Mouse (Mus musculus) heart, postnatal 14 days (tissue): Measurements from ENCODE around the gene Gba2. TPM values are rescaled to one million over a fixed set of nuclear protein-coding genes. Genes with fewer than 3 reads are reported as not detected.
"Not testable (repeated sequence)": the region's sequence is repeated elsewhere in the genome, so short reads cannot be mapped to it uniquely, and the experiment has no call there.

Source experiments
- DNase-seq, 2 experiments: peaks; one replicate each; pipeline ENCODE4 v3.0.0; 2021 to 2022
- intact Hi-C: fragments of 180-260 bp; cut with DNase I; formaldehyde crosslinking; loops from one replicate; pipeline ENCODE4 v1.15.1; 2025
- total RNA-seq, 2 experiments: library from RNA; stranded (reverse); gene quantifications; 2 replicates each; pipeline ENCODE4 v1.2.3; 2021

The Gba2 gene
- total RNA-seq, 2 experiments from 2014 or later = 14.3 to 14.6 TPM

GRCm38 (mm10) chr4:43559519-43560242, 19.0 kb downstream of the Gba2 start:
- no peak for DNase-seq
- intact Hi-C loops = loop anchor here (5.0 kb wide), 1 partner anchor 37 kb away; the partner anchor contains the start of gene Tpm2

GRCm38 (mm10) chr4:43558631-43559356, 19.9 kb downstream of the Gba2 start:
- DNase-seq = peak; percentile 65 to 80
- intact Hi-C loops = loop anchor here (5.0 kb wide), 1 partner anchor 36 kb away; the partner anchor contains the start of gene Tpm2

- intact Hi-C loops = loop anchor here (5.0 kb wide), 1 partner anchor 36 kb away; the partner anchor contains the start of gene Tpm2
- no peak for DNase-seq
Measured at GRCm38 (mm10) chr4:43558028-43558630, 20.5 kb downstream of the Gba2 start.

DNA sequence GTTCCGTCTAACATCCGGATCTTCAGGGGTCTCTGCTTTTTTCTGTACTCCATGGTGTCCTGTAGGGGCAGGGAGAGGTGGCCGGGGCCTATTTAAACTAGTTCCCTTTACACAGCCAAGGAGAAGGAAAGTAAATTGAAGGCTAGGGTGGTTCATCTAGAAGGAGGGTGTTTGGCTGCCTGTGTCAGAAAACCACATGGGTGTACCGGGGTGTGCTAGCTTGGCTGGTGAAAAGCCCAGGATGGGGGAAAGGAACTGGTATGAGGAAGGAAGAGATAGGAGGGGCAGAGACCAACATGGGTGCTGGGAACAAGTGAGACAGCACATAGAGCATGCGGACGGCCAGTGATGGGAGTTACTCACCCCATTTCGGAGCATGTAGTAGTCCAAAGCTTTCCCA, 22.7 kb downstream of the Gba2 start:
- intact Hi-C loops = loop anchor here (5.0 kb wide), 1 partner anchor 34 kb away; the partner anchor contains the start of gene Tpm2
- DNase-seq = no peak

GRCm38 (mm10) chr4:43553891-43554290, 24.8 kb downstream of the Gba2 start:
- intact Hi-C loops = loop anchor here (2.0 kb wide), 1 partner anchor 19 kb away; no protein-coding TSS in a partner anchor
- no peak for DNase-seq

DNA sequence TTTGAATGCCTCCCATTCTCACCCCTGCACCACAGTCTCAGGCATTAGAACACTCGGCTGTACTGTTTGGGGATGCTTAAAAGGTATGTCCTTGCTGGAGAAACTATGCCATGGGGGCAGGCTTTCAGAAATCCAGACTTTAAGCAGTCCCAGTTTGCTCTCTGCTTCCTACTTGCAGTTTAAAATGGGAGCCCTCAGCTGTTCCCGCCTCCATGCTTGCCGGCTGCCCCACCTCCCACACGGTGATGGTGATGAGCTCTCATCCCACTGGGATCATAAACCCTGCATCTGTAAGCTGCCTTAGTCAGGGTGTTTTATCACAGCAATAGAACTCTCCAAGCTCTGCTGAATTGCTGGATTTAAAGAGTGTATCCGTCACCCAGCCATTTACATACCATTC, 26.2 kb downstream of the Gba2 start:
- DNase-seq = no peak
- intact Hi-C loops = loop anchor here (2.0 kb wide), 1 partner anchor 18 kb away; no protein-coding TSS in a partner anchor

DNA sequence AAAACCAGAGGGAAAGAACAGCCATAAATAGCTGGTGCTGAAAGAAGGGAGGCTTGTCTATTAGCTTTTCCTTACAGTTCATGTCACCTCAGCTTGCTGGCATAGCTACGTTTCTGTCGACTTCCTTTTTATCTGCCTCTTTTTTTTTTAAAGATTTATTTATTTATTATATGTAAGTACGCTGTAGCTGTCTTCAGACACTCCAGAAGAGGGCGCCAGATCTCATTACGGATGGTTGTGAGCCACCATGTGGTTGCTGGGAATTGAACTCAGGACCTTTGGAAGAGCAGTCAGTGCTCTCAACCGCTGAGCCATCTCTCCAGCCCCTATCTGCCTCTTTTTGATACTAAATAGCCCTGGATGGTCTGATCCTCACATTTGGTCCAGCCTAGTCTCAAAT, 26.8 kb downstream of the Gba2 start:
- intact Hi-C loops = loop anchor here (2.0 kb wide), 1 partner anchor 17 kb away; no protein-coding TSS in a partner anchor
- not testable (repeated sequence) for DNase-seq

DNA sequence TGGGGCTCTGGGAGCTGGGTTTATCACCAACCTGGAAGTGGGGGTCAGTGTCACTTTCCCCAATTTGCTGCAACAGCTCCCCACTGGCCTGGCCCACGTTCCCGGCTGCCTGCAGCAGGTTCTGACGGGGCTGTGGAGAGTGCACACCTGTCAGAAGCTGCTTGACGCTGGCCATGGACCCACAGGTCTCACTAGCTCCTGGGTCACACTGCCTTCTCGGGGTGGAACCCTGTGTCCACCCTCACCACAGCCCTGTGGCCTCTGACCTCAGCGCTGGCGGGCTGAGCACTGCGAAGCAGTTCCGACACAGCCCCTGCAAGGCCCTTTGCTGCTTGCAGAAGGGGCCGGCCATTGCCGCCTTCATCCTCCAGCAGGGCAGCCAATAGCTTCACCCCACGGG, 29.6 kb downstream of the Gba2 start:
- intact Hi-C loops = no loop called here
- DNase-seq = no peak

DNA sequence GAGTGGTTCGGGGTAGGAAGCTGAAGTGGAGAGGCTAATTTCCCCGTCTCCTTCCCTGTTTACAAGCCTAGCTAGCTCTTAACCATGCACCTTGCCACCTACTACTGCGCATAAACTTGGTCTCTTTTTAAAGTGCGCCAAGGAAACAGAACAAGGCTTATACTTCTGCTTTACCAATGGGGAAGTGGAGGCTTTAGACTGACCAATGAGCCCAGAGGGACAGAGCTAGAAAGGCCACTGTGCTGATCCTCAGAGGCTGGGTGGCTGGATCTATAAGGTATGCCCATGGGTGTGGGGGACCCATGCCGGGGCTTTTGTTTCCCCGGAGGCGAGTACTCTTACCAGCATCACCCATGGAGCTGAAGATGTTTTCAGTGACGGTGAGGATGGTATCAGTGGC, 31.5 kb downstream of the Gba2 start:
- intact Hi-C loops = no loop called here
- no peak for DNase-seq

DNA sequence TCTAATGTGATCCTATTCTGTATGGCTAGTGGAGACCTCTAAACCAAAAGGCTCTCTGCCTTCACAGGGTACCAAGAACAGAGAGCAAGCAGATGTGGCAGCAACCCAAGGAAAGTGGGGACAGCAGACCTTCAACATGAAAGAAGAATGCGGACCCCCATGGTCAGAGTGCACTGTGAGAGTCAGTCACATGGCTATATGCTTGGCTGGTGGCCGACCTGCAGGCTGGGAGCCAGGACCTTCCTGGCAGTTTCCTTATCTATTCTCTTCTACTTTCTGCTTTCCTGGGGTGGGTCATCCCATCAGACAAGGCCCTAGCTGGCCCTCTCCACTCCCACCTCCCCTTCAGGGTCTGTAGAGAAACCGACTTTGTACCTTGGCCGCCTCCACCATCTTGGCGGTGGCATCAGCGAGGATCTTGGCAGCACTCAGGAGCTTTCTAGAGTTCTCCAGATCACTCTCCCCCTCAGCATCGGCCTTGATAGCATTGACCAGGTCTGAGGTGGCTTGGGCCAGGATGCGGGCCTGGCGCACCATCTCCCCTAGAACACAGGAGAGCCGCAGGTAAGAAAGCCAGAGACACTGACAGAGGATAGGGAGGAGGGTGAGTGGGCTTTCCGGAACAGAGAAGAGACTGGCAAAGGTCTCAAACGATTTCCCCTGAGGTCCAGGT, 32.2 kb downstream of the Gba2 start:
- no peak for DNase-seq
- intact Hi-C loops = no loop called here

GRCm38 (mm10) chr4:43542044-43542443, 36.6 kb downstream of the Gba2 start:
- intact Hi-C loops = no loop called here
- no peak for DNase-seq

GRCm38 (mm10) chr4:43536031-43536430, 42.6 kb downstream of the Gba2 start:
- no peak for DNase-seq
- intact Hi-C loops = no loop called here

- intact Hi-C loops = loop anchor here (2.0 kb wide), 1 partner anchor 17 kb away; no protein-coding TSS in a partner anchor
Measured at GRCm38 (mm10) chr4:43535628-43536027, 43.0 kb downstream of the Gba2 start.

GRCm38 (mm10) chr4:43533270-43533669, 45.4 kb downstream of the Gba2 start:
- intact Hi-C loops = loop anchor here (5.0 kb wide), 4 partner anchors 36 to 134 kb away; partner anchors contain the start of genes Arhgef39, Fam221b, Tesk1 and Tmem8b
- no peak for DNase-seq

More at GRCm38 (mm10) chr4:43535628-43536027, 43.0 kb downstream of the Gba2 start:
- no peak for DNase-seq

- peak; percentile 81 to 84 for DNase-seq
- intact Hi-C loops = loop anchor here (5.0 kb wide), 4 partner anchors 33 to 137 kb away; partner anchors contain the start of genes Arhgef39, Fam221b, Tesk1 and Tmem8b
Measured at GRCm38 (mm10) chr4:43530581-43530980, 48.1 kb downstream of the Gba2 start.

GRCm38 (mm10) chr4:43530081-43530501, 48.6 kb downstream of the Gba2 start:
- intact Hi-C loops = loop anchor here (5.0 kb wide), 4 partner anchors 33 to 137 kb away; partner anchors contain the start of genes Arhgef39, Fam221b, Tesk1 and Tmem8b
- DNase-seq = peak in 1 of 2 experiments; percentile 34

- DNase-seq = no peak
- intact Hi-C loops = no loop called here
Measured at GRCm38 (mm10) chr4:43528487-43528886, 50.2 kb downstream of the Gba2 start.

DNA sequence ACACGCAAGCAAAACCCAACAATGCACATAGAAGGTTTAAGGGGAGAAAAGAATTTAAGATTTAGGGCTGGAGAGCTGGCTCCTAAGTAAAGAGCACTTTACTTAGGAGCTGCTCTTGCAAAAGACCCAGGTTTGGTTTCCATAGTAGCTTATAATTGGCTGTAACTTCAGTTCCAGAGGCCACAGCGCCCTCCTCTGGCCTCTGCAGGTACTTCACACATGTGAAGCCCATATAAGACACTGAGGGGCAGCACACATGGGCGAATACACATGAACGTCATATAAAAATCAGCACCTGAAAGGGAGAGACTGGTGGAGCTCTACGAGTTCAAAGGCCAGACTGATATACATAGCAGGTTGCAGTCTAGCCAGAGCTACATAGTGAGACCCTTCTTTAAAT, 50.8 kb downstream of the Gba2 start:
- DNase-seq = peak in 1 of 2 experiments; percentile 26
- intact Hi-C loops = no loop called here

GRCm38 (mm10) chr4:43519956-43520355, 58.7 kb downstream of the Gba2 start:
- peak; percentile 89 to 96 for DNase-seq
- intact Hi-C loops = loop anchor here (2.0 to 5.0 kb wide), 2 partner anchors 21 to 37 kb away; partner anchors contain the start of gene Arhgef39

- no peak for DNase-seq
- intact Hi-C loops = no loop called here
Measured at GRCm38 (mm10) chr4:43519551-43519950, 59.1 kb downstream of the Gba2 start.
